Mouse (Mus musculus): ENCODE data around the gene Slc35f3. TPM values are rescaled to one million over a fixed set of nuclear protein-coding genes. Genes with fewer than 3 reads are reported as not detected.
A peak's percentile ranks its signal among the peaks of the same experiment; 100 is the strongest.

The Slc35f3 gene
- polyA plus RNA-seq, 1 experiment = not detected

GRCm38 (mm10) chr8:126424163-126424562 is 125.8 kb downstream of the Slc35f3 start:
- no peak overlapping the region for H3K27ac ChIP-seq (ENCODE audit: insufficient read depth, low read length)
- no peak overlapping the region for H3K4me3 ChIP-seq (ENCODE audit: insufficient read depth, low read length)
- no peaks in the 10 kb centered on the region for H3K4me1 ChIP-seq (ENCODE audit: control insufficient read depth, insufficient read depth, low read length)
- TF ChIP-seq POLR2A (IDR thresholded peaks at IDR 0.05; ENCODE audit: low read depth, low read length) (no peak), CTCF (IDR thresholded peaks at IDR 0.05; ENCODE audit: borderline replicate concordance, insufficient read depth, low read length) (no peak)

- no peak overlapping the region for H3K4me3 ChIP-seq (ENCODE audit: insufficient read depth, low read length)
- no peak for TF ChIP-seq POLR2A (IDR thresholded peaks at IDR 0.05; ENCODE audit: low read depth, low read length)
- TF ChIP-seq CTCF (IDR thresholded peaks at IDR 0.05; ENCODE audit: borderline replicate concordance, insufficient read depth, low read length) = no peak
- no peaks in the 10 kb centered on the region for H3K4me1 ChIP-seq (ENCODE audit: control insufficient read depth, insufficient read depth, low read length)
- no peak overlapping the region for H3K27ac ChIP-seq (ENCODE audit: insufficient read depth, low read length)
These were observed 126.6 kb downstream of the Slc35f3 start for GRCm38 (mm10) chr8:126424946-126425345.

GRCm38 (mm10) chr8:126429635-126430034 is 131.3 kb downstream of the Slc35f3 start:
- TF ChIP-seq POLR2A (IDR thresholded peaks at IDR 0.05; ENCODE audit: low read depth, low read length) (no peak), CTCF (IDR thresholded peaks at IDR 0.05; ENCODE audit: borderline replicate concordance, insufficient read depth, low read length) (no peak)
- H3K4me1 ChIP-seq (ENCODE audit: control insufficient read depth, insufficient read depth, low read length) = no peaks in the 10 kb centered on the region

DNA sequence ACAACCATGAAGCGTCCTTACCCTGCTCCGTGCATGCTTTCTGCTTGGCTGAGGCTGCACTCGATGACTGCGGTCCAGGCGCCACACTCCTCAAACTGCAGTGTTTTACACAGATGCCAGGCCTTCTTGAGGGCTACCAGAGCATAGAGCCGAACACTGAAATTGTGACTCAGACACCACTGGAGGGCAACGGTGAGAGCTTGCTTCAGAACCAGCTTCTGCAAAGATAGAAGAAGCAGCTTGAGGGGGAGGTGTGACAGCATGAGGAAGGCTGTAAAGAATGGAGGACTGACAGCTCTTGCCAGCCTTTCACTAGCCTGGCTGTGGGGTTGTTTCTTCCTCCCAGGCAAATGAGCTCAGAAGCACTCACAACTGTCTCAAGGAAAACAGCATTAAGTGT is 135.5 kb downstream of the Slc35f3 start:
- no peak overlapping the region for H3K27ac ChIP-seq (ENCODE audit: insufficient read depth, low read length)
- H3K4me3 ChIP-seq (ENCODE audit: insufficient read depth, low read length) = no peak overlapping the region
- no peaks in the 10 kb centered on the region for H3K4me1 ChIP-seq (ENCODE audit: control insufficient read depth, insufficient read depth, low read length)
- peak; percentile 11; the same call in 1 of the 2 replicates for TF ChIP-seq CTCF (IDR thresholded peaks at IDR 0.05; ENCODE audit: borderline replicate concordance, insufficient read depth, low read length)
- TF ChIP-seq POLR2A (IDR thresholded peaks at IDR 0.05; ENCODE audit: low read depth, low read length) = no peak

More at GRCm38 (mm10) chr8:126429635-126430034, 131.3 kb downstream of the Slc35f3 start:
- no peak overlapping the region for H3K27ac ChIP-seq (ENCODE audit: insufficient read depth, low read length)
- H3K4me3 ChIP-seq (ENCODE audit: insufficient read depth, low read length) = no peak overlapping the region

DNA sequence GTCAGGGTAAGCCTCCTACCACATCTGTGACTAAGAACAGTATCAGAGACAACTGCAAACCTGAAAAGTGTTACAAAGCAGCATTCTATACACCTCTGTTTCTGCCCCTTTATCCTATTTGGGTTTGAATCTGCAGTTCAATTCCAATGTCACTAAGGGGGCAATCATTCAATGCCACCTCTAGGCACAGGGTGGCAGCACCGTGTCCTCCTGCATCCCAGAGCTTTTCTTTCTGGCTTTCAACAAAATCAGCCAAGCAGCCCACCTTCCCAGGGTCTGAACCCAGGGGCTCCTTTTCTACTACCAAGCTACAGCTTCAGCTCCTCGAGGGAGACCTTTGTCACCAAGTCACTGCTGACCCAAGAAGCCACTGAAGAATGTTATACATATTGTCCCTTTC is 140.6 kb downstream of the Slc35f3 start:
- Histone ChIP-seq H3K4me1 (ENCODE audit: control insufficient read depth, insufficient read depth, low read length) (no peaks in the 10 kb centered on the region), H3K4me3 (ENCODE audit: insufficient read depth, low read length) (no peak overlapping the region)

More for the DNA sequence above, 140.6 kb downstream of the Slc35f3 start:
- H3K27ac ChIP-seq (ENCODE audit: insufficient read depth, low read length) = no peak overlapping the region
- TF ChIP-seq CTCF (IDR thresholded peaks at IDR 0.05; ENCODE audit: borderline replicate concordance, insufficient read depth, low read length) = peak; percentile 21; the same call in 1 of the 2 replicates
- no peak for TF ChIP-seq POLR2A (IDR thresholded peaks at IDR 0.05; ENCODE audit: low read depth, low read length)

Other genes with a start within 250 kb of the Slc35f3 start
- gene Coa6, start 124.0 kb downstream of the Slc35f3 start, polyA plus RNA-seq (2011; ENCODE audit: insufficient read length, low read depth, missing spikeins) = 10.4 and 15.3 TPM in 2 replicates
- 4.9 and 6.0 TPM in 2 replicates for gene Tarbp1, start 176.5 kb downstream of the Slc35f3 start, polyA plus RNA-seq (2011; ENCODE audit: insufficient read length, low read depth, missing spikeins)

All from embryonic fibroblast, embryonic 13.5 days (primary cell).